Mouse (Mus musculus) CH12.LX (cell line): Measurements from ENCODE around the gene Prkar1b. TPM values are rescaled to one million over a fixed set of nuclear protein-coding genes. Genes with fewer than 3 reads are reported as not detected.

Experiments
- DNase-seq: peaks from one replicate; pipeline ENCODE4 v3.0.0-alpha.2; 2013; ENCODE audit errors: extremely low read depth
- H3K27ac ChIP-seq: 2 replicates; pipeline ENCODE4 v1.5.1; 2012; ENCODE audit warnings: low read depth, mild to moderate bottlenecking, control low read depth, moderate library complexity; ENCODE audit not compliant: insufficient read depth
- H3K27me3 ChIP-seq: replicated peaks from 2 replicates; pipeline ENCODE3; 2012; ENCODE audit warnings: inconsistent platforms
- H3K36me3 ChIP-seq, 2 experiments: replicated peaks in 1 of 2; 2 replicates each; pipeline versions ENCODE3 to v1.6.1; 2012; ENCODE audit warnings: inconsistent platforms in 1 of 2, low read length in 1 of 2, mild to moderate bottlenecking in 1 of 2, mixed read lengths in 1 of 2, moderate library complexity in 1 of 2; ENCODE audit not compliant: control insufficient read depth in 1 of 2, insufficient read depth in 1 of 2
- H3K4me1 ChIP-seq, 2 experiments: 2 replicates each; pipeline ENCODE4 v1.6.1; 2012; ENCODE audit warnings: inconsistent platforms in 1 of 2, moderate library complexity in 1 of 2; ENCODE audit not compliant: insufficient read depth in 2 of 2, control insufficient read depth in 1 of 2
- H3K4me2 ChIP-seq: 2 replicates; pipeline ENCODE4 v1.6.1; 2012; ENCODE audit warnings: low read depth, mild to moderate bottlenecking, control low read depth; ENCODE audit not compliant: poor library complexity, insufficient read depth, severe bottlenecking
- H3K4me3 ChIP-seq, 3 experiments: fragments of 150-350 bp in 1 of 3; sonication (generic) in 1 of 3; replicated peaks in 1 of 3; 2 replicates each; pipeline versions ENCODE3 to v1.5.1; 2011 to 2012; ENCODE audit warnings: low read depth in 2 of 3, low read length in 2 of 3, mild to moderate bottlenecking in 2 of 3, moderate library complexity in 2 of 3, control low read depth in 1 of 3, improper control_type of control experiment in 1 of 3, inconsistent platforms in 1 of 3, mixed read lengths in 1 of 3; ENCODE audit not compliant: poor library complexity in 1 of 3
- H3K79me2 ChIP-seq: replicated peaks from 2 replicates; pipeline ENCODE4 v1.6.1; 2012; ENCODE audit warnings: mild to moderate bottlenecking, moderate library complexity; ENCODE audit not compliant: control insufficient read depth, poor library complexity, insufficient read depth, severe bottlenecking; ENCODE audit errors: extremely low read depth
- H3K9ac ChIP-seq: 2 replicates; pipeline ENCODE4 v1.6.1; 2012; ENCODE audit warnings: low read depth, mild to moderate bottlenecking, control low read depth, moderate library complexity; ENCODE audit not compliant: insufficient read depth
- H3K9me3 ChIP-seq: replicated peaks from 2 replicates; pipeline ENCODE3; 2012; ENCODE audit warnings: low read length, inconsistent platforms, mixed read lengths
- BHLHE40 ChIP-seq: IDR thresholded peaks from 2 replicates; pipeline ENCODE4 v1.6.1; 2011; ENCODE audit warnings: mild to moderate bottlenecking, low read depth, low read length, improper control_type of control experiment
- CHD2 ChIP-seq: IDR thresholded peaks from 2 replicates; pipeline ENCODE4 v1.6.1; 2011; ENCODE audit warnings: low read length, improper control_type of control experiment
- CTCF ChIP-seq, 2 experiments: IDR thresholded peaks in 1 of 2; conservative IDR thresholded peaks in 1 of 2; 2 replicates each; pipeline ENCODE4 v1.5.1; 2011 to 2012; ENCODE audit warnings: low read depth in 2 of 2, low read length in 2 of 2, improper control_type of control experiment in 1 of 2, inconsistent platforms in 1 of 2, mild to moderate bottlenecking in 1 of 2, moderate library complexity in 1 of 2
- E2F4 ChIP-seq: IDR thresholded peaks from 2 replicates; pipeline ENCODE4 v1.6.1; 2011; ENCODE audit warnings: low read depth, low read length, improper control_type of control experiment; ENCODE audit not compliant: insufficient replicate concordance
- EP300 ChIP-seq: IDR thresholded peaks from 2 replicates; pipeline ENCODE4 v1.6.1; 2011; ENCODE audit warnings: low read length, improper control_type of control experiment
- ETS1 ChIP-seq: conservative IDR thresholded peaks from 2 replicates; pipeline ENCODE4 v1.6.1; 2012; ENCODE audit warnings: low read depth, mild to moderate bottlenecking, inconsistent platforms, low read length, improper control_type of control experiment, moderate library complexity
- HCFC1 ChIP-seq: IDR thresholded peaks from 2 replicates; pipeline ENCODE4 v1.6.1; 2012; ENCODE audit warnings: low read depth, mild to moderate bottlenecking, inconsistent platforms, low read length, improper control_type of control experiment
- JUN ChIP-seq: IDR thresholded peaks from 2 replicates; pipeline ENCODE4 v1.6.1; 2011; ENCODE audit warnings: low read depth, mild to moderate bottlenecking, low read length, improper control_type of control experiment, moderate library complexity; ENCODE audit not compliant: insufficient read depth
- KAT2A ChIP-seq: IDR thresholded peaks from 2 replicates; pipeline ENCODE4 v1.6.1; 2012; ENCODE audit warnings: low read length, improper control_type of control experiment, inconsistent platforms; ENCODE audit not compliant: insufficient replicate concordance
- MAFK ChIP-seq: IDR thresholded peaks from 2 replicates; pipeline ENCODE4 v1.6.1; 2011; ENCODE audit warnings: low read length, improper control_type of control experiment; ENCODE audit not compliant: insufficient replicate concordance
- MAZ ChIP-seq: IDR thresholded peaks from 2 replicates; pipeline ENCODE4 v1.6.1; 2012; ENCODE audit warnings: low read depth, mild to moderate bottlenecking, inconsistent platforms, low read length, improper control_type of control experiment, moderate library complexity
- MEF2A ChIP-seq: IDR thresholded peaks from 2 replicates; pipeline ENCODE4 v1.6.1; 2014; ENCODE audit warnings: low read depth, mild to moderate bottlenecking, inconsistent platforms, low read length, improper control_type of control experiment, borderline replicate concordance
- MYC ChIP-seq: IDR thresholded peaks from 2 replicates; pipeline ENCODE4 v1.6.1; 2011; ENCODE audit warnings: low read depth, mild to moderate bottlenecking, improper control_type of control experiment, low read length
- NELFE ChIP-seq: IDR thresholded peaks from 2 replicates; pipeline ENCODE4 v1.6.1; 2011; ENCODE audit warnings: low read depth, low read length, improper control_type of control experiment
- NRF1 ChIP-seq: IDR thresholded peaks from 2 replicates; pipeline ENCODE4 v1.6.1; 2014; ENCODE audit warnings: low read depth, mild to moderate bottlenecking, inconsistent platforms, low read length, improper control_type of control experiment, moderate library complexity
- PAX5 ChIP-seq: IDR thresholded peaks from 2 replicates; pipeline ENCODE4 v1.6.1; 2012; ENCODE audit warnings: low read length, inconsistent platforms, mixed read lengths
- POLR2A ChIP-seq: IDR thresholded peaks from 2 replicates; pipeline ENCODE4 v1.6.1; 2011; ENCODE audit warnings: low read depth, mild to moderate bottlenecking, improper control_type of control experiment, low read length
- RAD21 ChIP-seq: IDR thresholded peaks from 2 replicates; pipeline ENCODE4 v1.6.1; 2011; ENCODE audit warnings: low read depth, mild to moderate bottlenecking, low read length, improper control_type of control experiment, moderate library complexity
- RCOR1 ChIP-seq: conservative IDR thresholded peaks from 2 replicates; pipeline ENCODE4 v1.6.1; 2012; ENCODE audit warnings: low read depth, mild to moderate bottlenecking, inconsistent platforms, low read length, improper control_type of control experiment
- SIN3A ChIP-seq: IDR thresholded peaks from 2 replicates; pipeline ENCODE4 v1.6.1; 2012; ENCODE audit warnings: low read length, improper control_type of control experiment, inconsistent platforms
- TBP ChIP-seq: conservative IDR thresholded peaks from 2 replicates; pipeline ENCODE4 v1.6.1; 2011; ENCODE audit warnings: low read depth, low read length, improper control_type of control experiment
- TCF12 ChIP-seq: IDR thresholded peaks from 2 replicates; pipeline ENCODE4 v1.6.1; 2014; ENCODE audit warnings: low read depth, mild to moderate bottlenecking, inconsistent platforms, low read length, improper control_type of control experiment
- UBTF ChIP-seq: IDR thresholded peaks from 2 replicates; pipeline ENCODE4 v1.6.1; 2012; ENCODE audit warnings: low read depth, mild to moderate bottlenecking, inconsistent platforms, low read length, improper control_type of control experiment, moderate library complexity
- ZKSCAN1 ChIP-seq: IDR thresholded peaks from 2 replicates; pipeline ENCODE4 v1.6.1; 2012; ENCODE audit warnings: low read depth, inconsistent platforms, low read length, improper control_type of control experiment, borderline replicate concordance
- ZNF384 ChIP-seq: IDR thresholded peaks from 2 replicates; pipeline ENCODE4 v1.6.1; 2012; ENCODE audit warnings: low read depth, low read length, improper control_type of control experiment, inconsistent platforms
- dilution Hi-C: fragments of 300-500 bp; cut with MboI; formaldehyde crosslinking; loops from 2 replicates; pipeline ENCODE4 v1.14.3; 2020; ENCODE audit warnings: low sequenced_read_pairs; ENCODE audit not compliant: extremely low pct_unique_long_range_greater_than_20kb, extremely low pct_ligation_motif_present
- in situ Hi-C: fragments of 300-500 bp; cut with MboI; formaldehyde crosslinking; loops from 3 replicates; pipeline ENCODE4 v1.14.3; 2019; ENCODE audit warnings: low sequenced_read_pairs, low pct_ligation_motif_present, low pct_unique_long_range_greater_than_20kb, mixed read lengths
- polyA plus RNA-seq: library from polyadenylated mRNA; unstranded; fragments of >175 nt; gene quantifications from 2 replicates; pipeline ENCODE4 v1.2.1, GENCODE M21; 2012; ENCODE audit warnings: low read depth; ENCODE audit not compliant: insufficient read length
- total RNA-seq, 2 experiments: library from RNA; depleted of rRNA; stranded (reverse); fragments of 300-350 nt in 1 of 2; fragments of >200 nt in 1 of 2; gene quantifications; 2 replicates each; pipeline ENCODE4 v1.2.3; 2012 to 2014

Gene Prkar1b
- total and polyA plus RNA-seq, 3 experiments = not detected

DNA sequence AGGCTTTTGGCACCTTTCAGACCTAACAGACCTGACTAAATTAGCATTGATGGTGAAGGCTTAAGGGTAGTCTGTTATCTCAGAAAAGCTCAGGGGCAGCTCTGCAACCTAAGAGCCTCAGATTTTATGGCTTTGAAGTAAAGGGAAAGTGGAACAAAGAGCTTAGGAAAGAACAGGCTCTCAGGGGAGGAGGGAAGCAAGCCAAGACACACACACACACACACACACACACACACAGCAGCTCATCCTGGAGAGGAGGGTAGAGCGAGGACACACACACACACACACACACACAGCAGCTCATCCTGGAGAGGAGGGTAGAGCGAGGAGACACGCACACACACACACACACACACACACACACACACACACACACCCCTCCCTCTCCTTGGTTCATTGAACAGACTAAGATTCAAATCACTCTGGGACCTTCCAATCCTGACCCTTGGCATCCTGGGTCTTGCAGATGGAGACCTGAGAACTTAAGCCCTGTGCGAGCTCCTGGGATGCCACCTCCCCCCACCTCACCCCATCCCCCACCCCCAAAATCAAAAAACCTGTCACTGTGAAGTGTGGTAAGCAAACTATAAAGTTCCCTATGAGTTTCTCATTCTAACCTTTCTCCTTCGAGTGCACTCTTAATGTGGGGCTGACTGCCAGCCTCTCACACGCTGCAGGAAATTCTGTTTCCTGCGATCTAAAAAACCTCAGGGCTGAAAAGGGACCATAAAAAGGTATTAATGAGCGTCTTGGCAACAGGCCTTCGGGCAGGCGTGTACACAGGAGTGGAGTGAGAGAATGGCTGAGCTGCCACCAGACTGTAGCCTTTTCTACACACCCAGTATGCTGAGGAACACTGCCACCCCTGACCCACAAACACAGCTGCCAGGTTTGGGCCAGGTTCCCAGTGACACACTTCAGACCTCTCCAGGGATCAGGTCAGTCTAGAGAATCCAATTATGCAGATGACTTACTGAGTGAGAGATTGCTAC, 25.1 kb upstream of the Prkar1b start:
- H3K9me3 ChIP-seq = no peaks in the 10 kb centered on the region
- dilution Hi-C loops = no loop called here
- no peak overlapping the region for H3K9ac ChIP-seq
- H3K4me1 ChIP-seq = peaks cover 0 to 7% of the 10 kb centered on the region in 2 experiments; a peak in 2 of 4 replicates
- in situ Hi-C loops = loop anchor here (5.0 to 10.0 kb wide), 3 partner anchors 68 to 328 kb away; no protein-coding TSS in a partner anchor
- no peak overlapping the region for H3K4me3 ChIP-seq
- H3K36me3 ChIP-seq = peaks cover 60 to 91% of the 10 kb centered on the region in 2 experiments
- no peak overlapping the region for H3K4me2 ChIP-seq
- DNase-seq = no peak
- TF ChIP-seq MEF2A (no peak), TBP (no peak), NRF1 (no peak), BHLHE40 (no peak), POLR2A (no peak), RCOR1 (no peak), CTCF (conservative IDR thresholded peaks at IDR 0.05 in 1 of 2, IDR thresholded peaks at IDR 0.05 in 1 of 2; ENCODE audit: low read depth in 2 of 2, low read length in 2 of 2) (no peak), ZKSCAN1 (no peak), E2F4 (no peak), SIN3A (no peak), KAT2A (no peak), ZNF384 (no peak), MAFK (no peak), MAZ (no peak), MYC (no peak), UBTF (no peak), JUN (no peak), EP300 (no peak)
- H3K27ac ChIP-seq = no peak overlapping the region
- no peaks in the 10 kb centered on the region for H3K27me3 ChIP-seq
- no peaks in the 10 kb centered on the region for H3K79me2 ChIP-seq

GRCm38 (mm10) chr5:139174141-139174540, 24.3 kb upstream of the Prkar1b start:
- Histone ChIP-seq H3K27ac (no peak overlapping the region), H3K4me2 (no peak overlapping the region), H3K4me1 (peaks cover 0 to 7% of the 10 kb centered on the region in 2 experiments; a peak in 2 of 4 replicates), H3K9ac (no peak overlapping the region), H3K4me3 (no peak overlapping the region), H3K27me3 (no peaks in the 10 kb centered on the region), H3K9me3 (no peaks in the 10 kb centered on the region), H3K79me2 (no peaks in the 10 kb centered on the region), H3K36me3 (peaks cover 60 to 89% of the 10 kb centered on the region in 2 experiments)
- dilution Hi-C loops = no loop called here
- in situ Hi-C loops = loop anchor here (10.0 kb wide), 1 partner anchor 99 kb away; no protein-coding TSS in a partner anchor
- TF ChIP-seq NELFE (no peak), MEF2A (no peak), PAX5 (no peak), RCOR1 (no peak), E2F4 (no peak), CHD2 (no peak), HCFC1 (no peak), ETS1 (no peak), RAD21 (no peak), TCF12 (no peak), BHLHE40 (no peak)
- no peak for DNase-seq
